Mouse (Mus musculus) olfactory bulb, adult 2 months (tissue): ENCODE data around the gene Epb41. TPM values are rescaled to one million over a fixed set of nuclear protein-coding genes. Genes with fewer than 3 reads are reported as not detected.

Experiments used
- H3K27ac ChIP-seq: fragments of 200-500 bp; 2 replicates; pipeline ENCODE4 v1.5.1; 2012; ENCODE audit warnings: low read depth, low read length; ENCODE audit not compliant: insufficient read depth
- H3K4me1 ChIP-seq: fragments of 200-500 bp; 2 replicates; pipeline ENCODE4 v1.6.1; 2012; ENCODE audit warnings: low read length; ENCODE audit not compliant: control insufficient read depth, insufficient read depth
- H3K4me3 ChIP-seq: fragments of 200-500 bp; 2 replicates; pipeline ENCODE4 v1.5.1; 2012; ENCODE audit warnings: mild to moderate bottlenecking, low read depth, low read length, moderate library complexity; ENCODE audit not compliant: insufficient read depth
- CTCF ChIP-seq: fragments of 200-500 bp; IDR thresholded peaks from 2 replicates; pipeline ENCODE4 v1.5.1; 2012; ENCODE audit warnings: low read depth, mild to moderate bottlenecking, low read length, moderate library complexity; ENCODE audit not compliant: insufficient read depth
- POLR2A ChIP-seq: fragments of 200-500 bp; IDR thresholded peaks from 2 replicates; pipeline ENCODE4 v1.6.1; 2012; ENCODE audit warnings: mild to moderate bottlenecking, low read depth, low read length, moderate library complexity; ENCODE audit not compliant: insufficient read depth
- WGBS: fragments of 180-500 bp; shearing (Covaris S2); methylation state at CpG from one replicate; pipeline ENCODE4 v1.1.7; 2018; 5-methylcytosine and 5-hydroxymethylcytosine counted together
- polyA plus RNA-seq: library from polyadenylated mRNA; stranded (reverse); fragments of >200 nt; gene quantifications from 2 replicates; pipeline ENCODE4 v1.2.4, GENCODE M21; 2012; ENCODE audit warnings: low replicate concordance; ENCODE audit not compliant: missing spikeins, insufficient read depth, insufficient read length

The Epb41 gene
- polyA plus RNA-seq, 1 experiment = 382 TPM

- 90% methylated on average over 5 of the region's 5 CpGs for WGBS
- TF ChIP-seq CTCF (no peak), POLR2A (no peak)
These were observed 66.9 kb downstream of the Epb41 start for GRCm38 (mm10) chr4:132008191-132008590.

GRCm38 (mm10) chr4:132007123-132007522, 68.0 kb downstream of the Epb41 start:
- TF ChIP-seq CTCF = no peak
- TF ChIP-seq POLR2A = no peak
- WGBS = 92% methylated on average over 7 of the region's 7 CpGs
- H3K27ac ChIP-seq = no peak overlapping the region
- H3K4me1 ChIP-seq = no peaks in the 10 kb centered on the region
- H3K4me3 ChIP-seq = no peak overlapping the region

More at GRCm38 (mm10) chr4:132008191-132008590, 66.9 kb downstream of the Epb41 start:
- no peak overlapping the region for H3K27ac ChIP-seq
- no peaks in the 10 kb centered on the region for H3K4me1 ChIP-seq
- no peak overlapping the region for H3K4me3 ChIP-seq

GRCm38 (mm10) chr4:131998641-131999040, 76.5 kb downstream of the Epb41 start:
- no peak overlapping the region for H3K27ac ChIP-seq
- no peak overlapping the region for H3K4me3 ChIP-seq
- WGBS = 96% methylated on average over 7 of the region's 7 CpGs
- peaks cover 4% of the 10 kb centered on the region; the same call in 1 of the 2 replicates for H3K4me1 ChIP-seq
- TF ChIP-seq CTCF (no peak), POLR2A (no peak)

GRCm38 (mm10) chr4:131997476-131997875, 77.6 kb downstream of the Epb41 start:
- 44% methylated on average over 5 of the region's 5 CpGs for WGBS
- no peak for TF ChIP-seq CTCF
- TF ChIP-seq POLR2A = no peak
- Histone ChIP-seq H3K27ac (no peak overlapping the region), H3K4me1 (peaks cover 4% of the 10 kb centered on the region; the same call in 1 of the 2 replicates), H3K4me3 (no peak overlapping the region)

DNA sequence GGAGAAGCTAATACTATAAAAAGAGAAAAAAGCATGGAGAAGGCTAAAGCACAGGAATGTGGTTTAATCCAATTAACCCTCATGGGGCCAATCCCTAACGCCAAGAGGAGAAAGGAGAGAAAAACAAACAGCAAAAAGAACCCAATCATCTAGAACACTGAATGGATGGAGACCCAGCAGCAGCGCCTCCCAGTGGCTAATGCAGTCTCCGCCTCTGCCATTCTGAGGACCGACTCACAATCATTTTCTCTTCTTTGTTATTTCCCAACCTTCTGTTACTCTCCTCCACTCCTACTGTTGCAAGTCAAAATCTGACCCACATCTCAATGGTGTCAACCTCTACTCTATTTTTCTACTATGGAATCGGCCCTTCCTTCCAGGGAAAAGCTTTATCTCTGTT, 78.1 kb downstream of the Epb41 start:
- H3K4me1 ChIP-seq = peaks cover 4% of the 10 kb centered on the region; the same call in 1 of the 2 replicates
- TF ChIP-seq POLR2A (no peak), CTCF (no peak)
- no peak overlapping the region for H3K4me3 ChIP-seq
- H3K27ac ChIP-seq = no peak overlapping the region
- 52% methylated on average over 5 of the region's 5 CpGs for WGBS

GRCm38 (mm10) chr4:131993792-131994191, 81.3 kb downstream of the Epb41 start:
- no peak for TF ChIP-seq POLR2A
- no peak for TF ChIP-seq CTCF
- WGBS = 78% methylated on average over 3 of the region's 3 CpGs
- Histone ChIP-seq H3K4me1 (peaks cover 4% of the 10 kb centered on the region; the same call in 1 of the 2 replicates), H3K27ac (no peak overlapping the region), H3K4me3 (no peak overlapping the region)

- Histone ChIP-seq H3K4me1 (no peaks in the 10 kb centered on the region), H3K4me3 (no peak overlapping the region), H3K27ac (no peak overlapping the region)
- 53% methylated on average over 4 of the region's 4 CpGs for WGBS
- TF ChIP-seq POLR2A (no peak), CTCF (no peak)
These were observed 92.1 kb downstream of the Epb41 start for GRCm38 (mm10) chr4:131982881-131983538.

- Histone ChIP-seq H3K4me1 (no peaks in the 10 kb centered on the region), H3K4me3 (no peak overlapping the region), H3K27ac (no peak overlapping the region)
- TF ChIP-seq POLR2A (no peak), CTCF (no peak)
These were observed 93.4 kb downstream of the Epb41 start for GRCm38 (mm10) chr4:131981755-131982154.

- Histone ChIP-seq H3K4me1 (no peaks in the 10 kb centered on the region), H3K4me3 (no peak overlapping the region), H3K27ac (no peak overlapping the region)
- WGBS = 22% methylated on average over 4 of the region's 4 CpGs
- peak; percentile 62 for TF ChIP-seq CTCF
- no peak for TF ChIP-seq POLR2A
These were observed 97.9 kb downstream of the Epb41 start for GRCm38 (mm10) chr4:131977201-131977600.
